Mouse (Mus musculus): ENCODE results near the gene Abcc8.

The Abcc8 gene

GRCm38 (mm10) chr7:46105484-46105883 lies 74.3 kb downstream of the Abcc8 start:
- peak; percentile 44 for DNase-seq

- peak; percentile 72 for DNase-seq
These were observed 75.4 kb downstream of the Abcc8 start for GRCm38 (mm10) chr7:46104256-46104915.

- DNase-seq, result peak in 1 of 2 experiments; percentile 19
These were observed 76.1 kb downstream of the Abcc8 start for GRCm38 (mm10) chr7:46103771-46104170.

GRCm38 (mm10) chr7:46103075-46103591 lies 76.7 kb downstream of the Abcc8 start:
- DNase-seq, result peak; percentile 61 to 64

- peak; percentile 90 to 93 for DNase-seq
These were observed 79.3 kb downstream of the Abcc8 start, which contains the start of gene Kcnj11 for GRCm38 (mm10) chr7:46100563-46100962. Gene Kcnj11 (minus strand): TSS chr7:46100764.

DNA sequence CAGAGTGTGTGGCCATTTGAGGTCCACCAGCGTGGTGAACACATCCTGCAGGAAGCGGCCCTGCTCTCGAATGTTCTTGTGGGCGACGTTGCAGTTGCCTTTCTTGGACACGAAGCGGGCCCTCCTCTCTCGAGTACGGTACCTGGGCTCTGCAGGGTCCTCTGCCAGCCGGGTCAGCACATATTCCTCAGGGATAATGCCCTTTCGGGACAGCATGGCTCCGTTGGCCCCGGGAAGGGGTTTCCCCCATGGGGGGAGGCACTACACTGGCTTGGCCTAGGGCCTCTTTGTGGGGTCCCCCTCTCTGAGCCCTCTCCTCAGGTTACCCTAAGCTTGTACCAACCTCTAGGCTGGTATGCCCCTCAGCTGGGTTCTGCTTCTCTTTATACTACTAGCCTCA lies 80.2 kb downstream of the Abcc8 start:
- DNase-seq, result peak; percentile 31 to 41

- no peak for DNase-seq
These were observed 80.9 kb downstream of the Abcc8 start for GRCm38 (mm10) chr7:46098919-46099286.

DNA sequence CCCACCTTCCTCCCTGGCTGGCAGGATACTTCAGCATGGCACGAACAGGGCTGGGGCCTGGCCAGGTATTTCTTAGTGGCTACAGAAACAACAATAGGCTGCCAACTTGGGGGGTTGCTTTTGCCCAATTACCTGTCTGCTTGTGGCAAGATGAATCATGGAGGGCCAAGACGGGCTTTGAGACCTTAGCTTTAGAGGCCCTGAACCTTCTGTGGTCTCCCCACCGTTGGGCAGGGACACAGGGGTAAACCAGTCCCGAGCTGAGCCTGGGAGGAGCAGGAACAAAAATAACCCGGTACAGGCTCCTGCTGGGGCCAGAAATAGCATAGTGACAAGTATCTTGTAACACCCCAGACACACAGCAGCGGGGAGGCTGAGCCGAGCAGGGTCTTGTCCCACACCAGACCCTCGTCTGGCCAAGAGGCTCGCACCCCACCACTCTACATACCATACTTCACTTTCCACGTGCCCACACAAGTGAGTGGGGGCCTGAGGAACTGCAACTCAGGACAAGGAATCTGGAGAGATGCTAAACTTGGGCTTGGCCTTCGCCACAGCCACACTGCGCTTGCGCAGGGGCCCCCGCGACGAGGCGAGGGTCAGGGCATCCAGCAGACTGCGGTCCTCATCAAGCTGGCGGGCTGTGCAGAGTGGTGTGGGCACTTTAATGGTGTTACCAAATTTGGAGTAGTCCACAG lies 81.5 kb downstream of the Abcc8 start:
- peak; percentile 62 to 70 for DNase-seq

- DNase-seq, result peak in 1 of 2 experiments; percentile 38
These were observed 82.5 kb downstream of the Abcc8 start for GRCm38 (mm10) chr7:46097319-46097783.

DNA sequence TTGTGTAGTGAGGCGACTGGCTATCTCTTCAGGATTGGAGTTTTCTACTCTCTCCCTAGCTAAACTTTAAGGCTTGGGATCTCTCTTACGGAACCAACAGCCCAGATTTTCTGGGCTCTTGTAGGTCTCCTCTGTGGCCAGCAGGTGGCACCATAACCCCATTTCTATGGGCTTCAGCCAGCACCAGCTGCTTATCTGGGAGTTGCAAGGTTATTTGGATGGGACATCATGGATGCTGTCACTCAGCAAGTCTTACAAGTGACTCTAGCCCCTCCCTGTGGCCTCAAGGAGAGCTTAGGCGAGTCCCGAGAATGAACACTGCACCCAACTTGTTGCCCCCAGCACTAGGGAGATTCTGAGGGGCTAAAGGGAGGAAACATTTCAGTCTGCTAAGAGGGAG lies 83.7 kb downstream of the Abcc8 start:
- peak; percentile 75 to 78 for DNase-seq

DNA sequence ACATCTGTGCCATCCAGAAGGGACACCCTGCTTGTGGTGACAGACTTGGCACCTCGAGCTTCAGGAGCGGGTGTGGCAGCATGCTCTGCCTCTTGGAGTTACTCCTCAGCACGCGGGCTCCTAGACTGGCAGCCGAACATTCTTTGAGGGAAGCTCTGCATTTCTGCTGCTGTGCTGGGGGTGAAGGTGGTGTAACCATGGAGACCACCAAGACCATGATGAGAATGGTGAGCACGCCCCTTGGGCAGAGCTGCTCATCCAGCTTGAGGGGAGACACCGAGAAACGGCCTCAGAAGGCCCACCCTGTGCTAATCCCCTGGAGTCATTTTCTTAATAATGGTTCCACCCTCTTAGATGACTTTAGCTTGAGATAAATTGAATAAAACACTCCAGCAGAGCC lies 87.0 kb downstream of the Abcc8 start:
- DNase-seq, result no peak

GRCm38 (mm10) chr7:46088241-46088640 lies 91.6 kb downstream of the Abcc8 start:
- DNase-seq, result no peak

- DNase-seq, result no peak
These were observed 93.5 kb downstream of the Abcc8 start for GRCm38 (mm10) chr7:46086378-46086777.

DNA sequence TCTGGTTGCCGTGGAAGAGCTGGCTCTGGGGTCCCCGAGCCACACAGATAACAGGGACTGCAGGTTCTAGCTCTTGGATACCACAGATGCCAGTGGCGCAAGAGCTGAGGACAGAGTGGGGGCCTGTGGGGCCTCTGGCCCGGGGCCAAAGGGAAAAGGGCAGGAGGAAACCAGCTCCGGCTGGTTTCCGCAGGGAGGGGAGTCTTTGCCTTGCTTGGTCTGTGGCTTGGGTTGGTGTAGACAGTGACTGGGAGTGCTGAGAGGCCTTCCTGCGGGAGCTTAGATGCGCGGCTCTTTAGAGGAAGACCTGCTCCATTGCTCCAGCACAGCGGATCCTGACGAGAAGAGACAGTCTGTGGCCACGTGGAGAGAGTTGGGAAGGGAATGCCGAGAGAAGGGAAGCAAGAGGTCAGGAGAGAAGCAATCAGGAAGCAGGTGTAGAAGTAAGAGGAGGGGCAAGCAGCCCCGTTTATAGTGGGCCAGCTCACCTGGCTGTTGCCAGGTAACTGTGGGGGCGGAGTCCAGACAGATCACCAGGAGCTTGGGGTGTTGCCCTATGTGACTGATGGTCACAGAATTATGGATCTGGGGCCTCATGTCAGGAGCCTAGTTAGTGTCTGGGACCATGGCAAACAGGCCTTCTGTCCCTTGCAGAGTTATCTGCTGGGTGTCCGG lies 94.9 kb downstream of the Abcc8 start:
- DNase-seq, result no peak

GRCm38 (mm10) chr7:46084024-46084423 lies 95.8 kb downstream of the Abcc8 start:
- DNase-seq, result no peak

GRCm38 (mm10) chr7:46077675-46078074 lies 102.2 kb downstream of the Abcc8 start:
- no peak for DNase-seq

GRCm38 (mm10) chr7:46076844-46077243 lies 103.0 kb downstream of the Abcc8 start:
- DNase-seq, result no peak

DNA sequence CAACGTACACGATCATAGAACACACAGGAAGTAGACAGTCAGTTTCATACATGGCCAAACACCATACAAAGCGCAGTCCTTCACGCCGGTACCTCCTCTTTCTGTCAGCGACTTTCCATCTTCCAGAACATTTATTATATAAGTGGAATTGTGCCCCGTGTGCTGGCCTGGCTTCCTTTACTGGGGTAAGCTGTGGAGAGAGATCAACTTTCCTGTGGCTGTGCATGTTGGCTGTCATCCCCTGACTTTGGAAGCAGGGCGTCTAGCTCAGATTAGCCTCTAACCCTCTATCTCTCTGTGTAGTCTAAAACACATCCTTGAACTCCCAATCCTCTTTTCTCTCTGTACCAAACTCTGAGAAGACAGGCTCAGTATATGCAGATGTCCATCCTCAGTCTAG lies 111.0 kb downstream of the Abcc8 start:
- DNase-seq, result no peak

DNA sequence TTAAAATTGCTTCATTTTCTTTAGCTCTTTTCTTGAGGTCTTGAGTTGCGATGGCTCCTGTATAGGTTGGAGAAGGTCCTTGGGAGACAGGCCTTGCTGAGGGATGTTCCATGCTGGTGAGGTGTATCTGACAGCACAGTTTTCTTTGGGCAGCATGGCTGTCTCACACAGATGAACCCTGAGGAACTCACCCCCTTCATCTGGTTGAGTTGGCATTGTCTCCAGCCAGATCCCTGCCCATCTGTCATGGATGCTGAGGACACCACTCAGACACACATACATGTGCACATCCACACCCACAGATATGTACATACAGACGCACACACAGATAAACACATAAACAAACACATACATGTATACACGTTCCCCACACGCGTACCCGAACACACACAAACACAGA lies 116.5 kb downstream of the Abcc8 start:
- DNase-seq, result no peak

GRCm38 (mm10) chr7:46061614-46062013 lies 118.2 kb downstream of the Abcc8 start:
- no peak for DNase-seq

GRCm38 (mm10) chr7:46060688-46061087 lies 119.1 kb downstream of the Abcc8 start:
- DNase-seq, result no peak

- no peak for DNase-seq
These were observed 121.0 kb downstream of the Abcc8 start for GRCm38 (mm10) chr7:46058882-46059281.

Data from cerebellum, postnatal 36 days (tissue).